Mouse (Mus musculus) CD4-positive, CD25-positive, alpha-beta regulatory T cell, adult 2 months (primary cell): ENCODE results near the gene Ly6g.
"Not testable (repeated sequence)": the region's sequence is repeated elsewhere in the genome, so short reads cannot be mapped to it uniquely, and the experiment has no call there.

Experiments used
- DNase-seq: peaks from one replicate; pipeline ENCODE4 v3.0.0-alpha.2; 2012; ENCODE audit warnings: low read depth, low spot score

Ly6g gene

GRCm38 (mm10) chr15:75154940-75155339, at the start of gene Ly6g:
Gene Ly6g (plus strand): TSS chr15:75155240.
- no peak for DNase-seq

- not testable (repeated sequence) for DNase-seq
Measured at GRCm38 (mm10) chr15:75110424-75110823, 44.6 kb upstream of the Ly6g start.

- not testable (repeated sequence) for DNase-seq
Measured at GRCm38 (mm10) chr15:75111861-75112630, 43.0 kb upstream of the Ly6g start, which contains the start of gene Ly6c2. Gene Ly6c2 (minus strand): TSS chr15:75111970.

- peak; percentile 84 for DNase-seq
Measured at GRCm38 (mm10) chr15:75116525-75116924, 38.5 kb upstream of the Ly6g start.

- peak; percentile 67 for DNase-seq
Measured at GRCm38 (mm10) chr15:75117481-75117880, 37.6 kb upstream of the Ly6g start.

GRCm38 (mm10) chr15:75118742-75119141, 36.3 kb upstream of the Ly6g start:
- DNase-seq = peak; percentile 78

GRCm38 (mm10) chr15:75120066-75120465, 35.0 kb upstream of the Ly6g start:
- DNase-seq = peak; percentile 79

- not testable (repeated sequence) for DNase-seq
Measured at GRCm38 (mm10) chr15:75132346-75132745, 22.7 kb upstream of the Ly6g start.

- not testable (repeated sequence) for DNase-seq
Measured at GRCm38 (mm10) chr15:75135090-75135783, 19.8 kb upstream of the Ly6g start.

- DNase-seq = not testable (repeated sequence)
Measured at GRCm38 (mm10) chr15:75137739-75138138, 17.3 kb upstream of the Ly6g start.

GRCm38 (mm10) chr15:75141812-75142360, 13.2 kb upstream of the Ly6g start:
- DNase-seq = peak; percentile 74

- DNase-seq = peak; percentile 64
Measured at GRCm38 (mm10) chr15:75143735-75144134, 11.3 kb upstream of the Ly6g start.

GRCm38 (mm10) chr15:75153087-75153486, 2.0 kb upstream of the Ly6g start:
- no peak for DNase-seq

GRCm38 (mm10) chr15:75157646-75158045, 2.6 kb downstream of the Ly6g start:
- DNase-seq = no peak

- DNase-seq = peak; percentile 79
Measured at GRCm38 (mm10) chr15:75175506-75175905, 20.5 kb downstream of the Ly6g start.

- DNase-seq = no peak
Measured at GRCm38 (mm10) chr15:75186291-75186690, 31.3 kb downstream of the Ly6g start.

- peak; percentile 75 for DNase-seq
Measured at GRCm38 (mm10) chr15:75189116-75189515, 34.1 kb downstream of the Ly6g start.

- DNase-seq = not testable (repeated sequence)
Measured at GRCm38 (mm10) chr15:75190560-75190959, 35.5 kb downstream of the Ly6g start.
